Mouse (Mus musculus) CD4-positive, CD25-positive, alpha-beta regulatory T cell, adult 4 months (primary cell): ENCODE measurements around the gene Dusp16. TPM values are rescaled to one million over a fixed set of nuclear protein-coding genes. Genes with fewer than 3 reads are reported as not detected.

Source experiments
- ATAC-seq: one replicate; pipeline ENCODE4 v1.8.0; 2017
- polyA plus RNA-seq, 2 experiments: library from polyadenylated mRNA; unstranded; fragments of 100-300 nt; shearing (Covaris generic); gene quantifications; one replicate each; pipeline ENCODE4 v1.2.1; 2017

Gene Dusp16
- polyA plus RNA-seq, 2 experiments from 2014 or later = 2.8 to 3.9 TPM

GRCm38 (mm10) chr6:134791251-134792118, 940 bp downstream of the Dusp16 start:
- ATAC-seq = peak; percentile 24

GRCm38 (mm10) chr6:134789100-134789499, 3.3 kb downstream of the Dusp16 start:
- ATAC-seq = no peak

GRCm38 (mm10) chr6:134786426-134786825, 6.0 kb downstream of the Dusp16 start:
- ATAC-seq = no peak

- no peak for ATAC-seq
Measured at GRCm38 (mm10) chr6:134782900-134783299, 9.5 kb downstream of the Dusp16 start.

- no peak for ATAC-seq
Measured at GRCm38 (mm10) chr6:134781494-134781913, 10.9 kb downstream of the Dusp16 start.

- ATAC-seq = peak; percentile 73
Measured at GRCm38 (mm10) chr6:134780024-134780423, 12.4 kb downstream of the Dusp16 start.

- ATAC-seq = no peak
Measured at GRCm38 (mm10) chr6:134773961-134774360, 18.5 kb downstream of the Dusp16 start.

GRCm38 (mm10) chr6:134773292-134773893, 19.0 kb downstream of the Dusp16 start:
- ATAC-seq = no peak

GRCm38 (mm10) chr6:134770339-134770738, 22.1 kb downstream of the Dusp16 start:
- ATAC-seq = no peak

GRCm38 (mm10) chr6:134764441-134765061, 27.9 kb downstream of the Dusp16 start:
- ATAC-seq = no peak

GRCm38 (mm10) chr6:134763436-134763835, 29.0 kb downstream of the Dusp16 start:
- ATAC-seq = no peak

GRCm38 (mm10) chr6:134761808-134762207, 30.6 kb downstream of the Dusp16 start:
- ATAC-seq = no peak

- no peak for ATAC-seq
Measured at GRCm38 (mm10) chr6:134760926-134761544, 31.4 kb downstream of the Dusp16 start.

GRCm38 (mm10) chr6:134756058-134756457, 36.4 kb downstream of the Dusp16 start:
- no peak for ATAC-seq

GRCm38 (mm10) chr6:134753858-134754257, 38.6 kb downstream of the Dusp16 start:
- no peak for ATAC-seq

GRCm38 (mm10) chr6:134753412-134753811, 39.0 kb downstream of the Dusp16 start:
- ATAC-seq = no peak

GRCm38 (mm10) chr6:134751883-134752647, 40.4 kb downstream of the Dusp16 start:
- peak; percentile 75 for ATAC-seq

- no peak for ATAC-seq
Measured at GRCm38 (mm10) chr6:134751087-134751486, 41.3 kb downstream of the Dusp16 start.

GRCm38 (mm10) chr6:134748126-134748525, 44.3 kb downstream of the Dusp16 start:
- ATAC-seq = no peak

GRCm38 (mm10) chr6:134745876-134746275, 46.5 kb downstream of the Dusp16 start:
- ATAC-seq = no peak

GRCm38 (mm10) chr6:134743568-134743967, 48.9 kb downstream of the Dusp16 start:
- peak; percentile 76 for ATAC-seq

GRCm38 (mm10) chr6:134736853-134737252, 55.6 kb downstream of the Dusp16 start:
- ATAC-seq = no peak
